Mouse (Mus musculus) testis, adult 2 months (tissue): ENCODE data around the gene Olfr284.

ENCODE experiments used
- CTCF ChIP-seq: fragments of 200-500 bp; IDR thresholded peaks from 2 replicates; pipeline ENCODE4 v1.5.1; 2012; ENCODE audit warnings: low read depth, mild to moderate bottlenecking, inconsistent platforms, low read length, moderate library complexity; ENCODE audit not compliant: control insufficient read depth, insufficient read depth, insufficient replicate concordance
- POLR2A ChIP-seq: fragments of 200-500 bp; IDR thresholded peaks from 2 replicates; pipeline ENCODE4 v1.6.1; 2012; ENCODE audit warnings: low read depth, mild to moderate bottlenecking, inconsistent platforms, low read length, moderate library complexity; ENCODE audit not compliant: control insufficient read depth

DNA sequence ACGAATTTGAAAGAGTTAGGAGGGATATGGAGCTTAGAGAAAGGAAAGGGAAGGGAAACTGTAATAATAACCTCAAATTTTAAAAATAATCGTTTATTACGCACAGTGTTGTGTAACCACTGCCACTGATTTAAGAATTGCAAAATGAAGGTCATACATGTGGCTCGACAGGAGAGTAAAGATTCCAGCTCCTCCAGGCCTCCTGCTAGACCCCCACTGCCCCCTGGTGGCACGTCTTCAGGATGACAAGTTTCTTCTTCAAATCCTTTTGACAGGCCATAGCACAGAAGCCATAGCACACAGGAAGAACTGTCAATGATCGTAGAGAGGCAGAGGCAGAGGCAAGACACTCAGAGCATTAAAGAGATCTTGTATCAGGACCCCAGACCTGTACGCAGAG, 49.0 kb upstream of the Olfr284 start:
- TF ChIP-seq CTCF (peak; percentile 73; the same call in 1 of the 2 replicates), POLR2A (no peak)
